Mouse (Mus musculus) kidney, adult 2 months (tissue): ENCODE measurements around the gene Ralgps1. TPM values are rescaled to one million over a fixed set of nuclear protein-coding genes. Genes with fewer than 3 reads are reported as not detected.
A peak's percentile ranks its signal among the peaks of the same experiment; 100 is the strongest.
"Not testable (repeated sequence)": the region's sequence is repeated elsewhere in the genome, so short reads cannot be mapped to it uniquely, and the experiment has no call there.

Experiments used
- DNase-seq: peaks from one replicate; pipeline ENCODE4 v3.0.0; 2021
- H3K27ac ChIP-seq: fragments of 200-500 bp; 2 replicates; pipeline ENCODE4 v1.5.1; 2012; ENCODE audit warnings: low read depth, low read length, control low read depth, inconsistent platforms; ENCODE audit not compliant: insufficient read depth
- H3K27me3 ChIP-seq: fragments of 200-500 bp; replicated peaks from 2 replicates; pipeline ENCODE4 v1.6.1; 2012; ENCODE audit warnings: mild to moderate bottlenecking, moderate library complexity, low read length, inconsistent platforms; ENCODE audit not compliant: control insufficient read depth, insufficient read depth
- H3K36me3 ChIP-seq: fragments of 200-500 bp; 2 replicates; pipeline ENCODE4 v1.6.1; 2012; ENCODE audit warnings: mild to moderate bottlenecking, moderate library complexity, low read length, inconsistent platforms; ENCODE audit not compliant: control insufficient read depth, insufficient read depth
- H3K4me1 ChIP-seq: fragments of 200-500 bp; 2 replicates; pipeline ENCODE4 v1.6.1; 2011; ENCODE audit warnings: low read length; ENCODE audit not compliant: control insufficient read depth, insufficient read depth
- H3K4me3 ChIP-seq: fragments of 200-500 bp; 2 replicates; pipeline ENCODE4 v1.5.1; 2011; ENCODE audit warnings: mild to moderate bottlenecking, low read depth, low read length, control low read depth; ENCODE audit not compliant: insufficient read depth
- CTCF ChIP-seq: fragments of 200-500 bp; conservative IDR thresholded peaks from 2 replicates; pipeline ENCODE4 v1.5.1; 2011; ENCODE audit warnings: low read depth, mild to moderate bottlenecking, control low read depth, low read length, moderate library complexity, mixed read lengths; ENCODE audit not compliant: insufficient read depth, insufficient read length
- POLR2A ChIP-seq: fragments of 200-500 bp; IDR thresholded peaks from one replicate; pipeline ENCODE4 v1.6.1; 2011; ENCODE audit warnings: low read depth, low read length, control low read depth
- WGBS: fragments of 180-500 bp; shearing (Covaris S2); methylation state at CpG from one replicate; pipeline ENCODE4 v1.1.7; 2018; 5-methylcytosine and 5-hydroxymethylcytosine counted together
- polyA plus RNA-seq: library from polyadenylated mRNA; depleted of rRNA; stranded (reverse); fragments of >200 nt; gene quantifications from 2 replicates; pipeline ENCODE4 v1.2.3, GENCODE M21; 2012

Ralgps1 gene
- polyA plus RNA-seq, 1 experiment: 4.9 TPM

GRCm38 (mm10) chr2:33220246-33220645 is 151.0 kb downstream of the Ralgps1 start:
- no peak overlapping the region for H3K4me3 ChIP-seq
- H3K36me3 ChIP-seq: no peaks in the 10 kb centered on the region
- no peak for TF ChIP-seq POLR2A
- TF ChIP-seq CTCF: no peak
- H3K27me3 ChIP-seq: no peaks in the 10 kb centered on the region
- 49% methylated on average over 6 of the region's 6 CpGs for WGBS
- no peak for DNase-seq
- H3K27ac ChIP-seq: no peak overlapping the region
- peaks cover 25% of the 10 kb centered on the region for H3K4me1 ChIP-seq

GRCm38 (mm10) chr2:33219637-33220036 is 151.6 kb downstream of the Ralgps1 start:
- H3K4me1 ChIP-seq: peaks cover 29% of the 10 kb centered on the region
- H3K4me3 ChIP-seq: no peak overlapping the region
- TF ChIP-seq POLR2A (no peak), CTCF (no peak)
- no peaks in the 10 kb centered on the region for H3K27me3 ChIP-seq
- no peak overlapping the region for H3K27ac ChIP-seq
- DNase-seq: no peak
- 71% methylated on average over 4 of the region's 4 CpGs for WGBS
- no peaks in the 10 kb centered on the region for H3K36me3 ChIP-seq

- H3K4me3 ChIP-seq: no peak overlapping the region
- DNase-seq: no peak
- no peaks in the 10 kb centered on the region for H3K36me3 ChIP-seq
- no peak overlapping the region for H3K27ac ChIP-seq
- TF ChIP-seq POLR2A: no peak
- TF ChIP-seq CTCF: peak; percentile 48; the same call in 1 of the 2 replicates
- 67% methylated on average over 11 of the region's 11 CpGs for WGBS
- H3K4me1 ChIP-seq: peaks cover 29% of the 10 kb centered on the region
- no peaks in the 10 kb centered on the region for H3K27me3 ChIP-seq
Measured at GRCm38 (mm10) chr2:33218903-33219625, 152.2 kb downstream of the Ralgps1 start.

- H3K4me1 ChIP-seq: peaks cover 24% of the 10 kb centered on the region
- WGBS: 52% methylated on average over 3 of the region's 3 CpGs
- TF ChIP-seq CTCF (no peak), POLR2A (no peak)
- no peaks in the 10 kb centered on the region for H3K27me3 ChIP-seq
- no peaks in the 10 kb centered on the region for H3K36me3 ChIP-seq
- H3K27ac ChIP-seq: peak overlapping the region; percentile 51; the same call in 1 of the 2 replicates
- DNase-seq: no peak
- peak overlapping the region; percentile 57 for H3K4me3 ChIP-seq
Measured at GRCm38 (mm10) chr2:33217425-33217794, 153.9 kb downstream of the Ralgps1 start.

- peak; percentile 59 for DNase-seq
- H3K27me3 ChIP-seq: no peaks in the 10 kb centered on the region
- peak overlapping the region; percentile 51 for H3K27ac ChIP-seq
- 43% methylated on average over 18 of the region's 18 CpGs for WGBS
- peaks cover 20% of the 10 kb centered on the region for H3K4me1 ChIP-seq
- no peak for TF ChIP-seq POLR2A
- TF ChIP-seq CTCF: no peak
- H3K4me3 ChIP-seq: peak overlapping the region; percentile 57
- H3K36me3 ChIP-seq: no peaks in the 10 kb centered on the region
Measured at GRCm38 (mm10) chr2:33216645-33217424, 154.5 kb downstream of the Ralgps1 start.

- Histone ChIP-seq H3K4me1 (peaks cover 11% of the 10 kb centered on the region), H3K27me3 (no peaks in the 10 kb centered on the region), H3K4me3 (peak within 1 kb of the TSS; percentile 57), H3K36me3 (no peaks in the 10 kb centered on the region), H3K27ac (peak within 1 kb of the TSS; percentile 51)
- TF ChIP-seq POLR2A (no peak), CTCF (no peak)
- DNase-seq: peak; percentile 90
- 21% methylated on average over 22 of the region's 22 CpGs for WGBS
Measured at GRCm38 (mm10) chr2:33215700-33216509, 155.4 kb downstream of the Ralgps1 start, which contains the start of gene Angptl2. Gene Angptl2 (plus strand): TSS chr2:33216069.

- 0 out of 2 replicates have a peak overlapping the region, but pooled peaks have one; percentile 2 for H3K4me3 ChIP-seq
Measured at GRCm38 (mm10) chr2:33215177-33215699, 156.0 kb downstream of the Ralgps1 start.

GRCm38 (mm10) chr2:33211263-33211662 is 160.0 kb downstream of the Ralgps1 start:
- WGBS: 71% methylated on average over 11 of the region's 11 CpGs
- not testable (repeated sequence) for H3K27ac ChIP-seq, H3K36me3 ChIP-seq, H3K27me3 ChIP-seq, H3K4me3 ChIP-seq, DNase-seq
- peaks cover 15% of the 10 kb centered on the region for H3K4me1 ChIP-seq

More at GRCm38 (mm10) chr2:33215177-33215699, 156.0 kb downstream of the Ralgps1 start:
- DNase-seq: no peak
- H3K27ac ChIP-seq: peak overlapping the region; percentile 13; the same call in 1 of the 2 replicates
- H3K4me1 ChIP-seq: peaks cover 7% of the 10 kb centered on the region
- H3K27me3 ChIP-seq: no peaks in the 10 kb centered on the region
- no peak for TF ChIP-seq POLR2A
- no peak for TF ChIP-seq CTCF
- 52% methylated on average over 5 of the region's 5 CpGs for WGBS
- no peaks in the 10 kb centered on the region for H3K36me3 ChIP-seq
